Mouse (Mus musculus) midbrain, embryonic 11.5 days (tissue): ENCODE results near the gene Ptgr1. TPM values are rescaled to one million over a fixed set of nuclear protein-coding genes. Genes with fewer than 3 reads are reported as not detected.
A peak's percentile ranks its signal among the peaks of the same experiment; 100 is the strongest.

Experiments
- ATAC-seq: fragments of 200-750 bp; cut with Nextera tagmentation; 2 replicates; pipeline ENCODE4 v1.8.0; 2017; ENCODE audit warnings: moderate TSS enrichment, moderate library complexity; ENCODE audit not compliant: low FRiP score
- DNase-seq: peaks from one replicate; pipeline ENCODE4 v3.0.0; 2015; ENCODE audit warnings: low spot score; ENCODE audit errors: missing footprints
- H3K27ac ChIP-seq: fragments of 300-500 bp; sonication (generic); 2 replicates; pipeline ENCODE4 v1.5.1; 2014; ENCODE audit warnings: low read depth, low read length
- H3K27me3 ChIP-seq: fragments of 300-500 bp; sonication (generic); 2 replicates; pipeline ENCODE4 v1.6.1; 2014; ENCODE audit warnings: mild to moderate bottlenecking, low read length, moderate library complexity, mixed read lengths; ENCODE audit not compliant: control insufficient read depth, insufficient read depth
- H3K36me3 ChIP-seq: fragments of 300-500 bp; sonication (generic); 2 replicates; pipeline ENCODE4 v1.6.1; 2014; ENCODE audit warnings: mild to moderate bottlenecking, low read length, moderate library complexity, mixed read lengths; ENCODE audit not compliant: control insufficient read depth, insufficient read depth
- H3K4me1 ChIP-seq: fragments of 300-500 bp; sonication (generic); 2 replicates; pipeline ENCODE4 v1.6.1; 2014; ENCODE audit warnings: low read length; ENCODE audit not compliant: control insufficient read depth, insufficient read depth
- H3K4me2 ChIP-seq: fragments of 300-500 bp; sonication (generic); 2 replicates; pipeline ENCODE4 v1.6.1; 2014; ENCODE audit warnings: mild to moderate bottlenecking, moderate library complexity
- H3K4me3 ChIP-seq: fragments of 300-500 bp; sonication (generic); 2 replicates; pipeline ENCODE4 v1.5.1; 2014; ENCODE audit warnings: low read depth, low read length
- H3K9ac ChIP-seq: fragments of 300-500 bp; sonication (generic); 2 replicates; pipeline ENCODE4 v1.6.1; 2014; ENCODE audit warnings: low read length
- H3K9me3 ChIP-seq: fragments of 300-500 bp; sonication (generic); 2 replicates; pipeline ENCODE4 v1.6.1; 2016; ENCODE audit warnings: low read length; ENCODE audit not compliant: control insufficient read depth
- WGBS: fragments of 180-500 bp; shearing (Covaris S2); extraction: QIAGEN DNeasy Blood & Tissue Kit; methylation state at CpG from one replicate; pipeline ENCODE4 v1.1.7; 2014; 5-methylcytosine and 5-hydroxymethylcytosine counted together
- polyA plus RNA-seq: library from polyadenylated mRNA; unstranded; fragments of >200 nt; fragmentation: Nextera tagmentation; extraction: Ambion mirVana; gene quantifications from 2 replicates; pipeline ENCODE4 v1.2.1, GENCODE M21; 2014

Gene Ptgr1
- polyA plus RNA-seq = 16.2 and 17.6 TPM in 2 replicates

DNA sequence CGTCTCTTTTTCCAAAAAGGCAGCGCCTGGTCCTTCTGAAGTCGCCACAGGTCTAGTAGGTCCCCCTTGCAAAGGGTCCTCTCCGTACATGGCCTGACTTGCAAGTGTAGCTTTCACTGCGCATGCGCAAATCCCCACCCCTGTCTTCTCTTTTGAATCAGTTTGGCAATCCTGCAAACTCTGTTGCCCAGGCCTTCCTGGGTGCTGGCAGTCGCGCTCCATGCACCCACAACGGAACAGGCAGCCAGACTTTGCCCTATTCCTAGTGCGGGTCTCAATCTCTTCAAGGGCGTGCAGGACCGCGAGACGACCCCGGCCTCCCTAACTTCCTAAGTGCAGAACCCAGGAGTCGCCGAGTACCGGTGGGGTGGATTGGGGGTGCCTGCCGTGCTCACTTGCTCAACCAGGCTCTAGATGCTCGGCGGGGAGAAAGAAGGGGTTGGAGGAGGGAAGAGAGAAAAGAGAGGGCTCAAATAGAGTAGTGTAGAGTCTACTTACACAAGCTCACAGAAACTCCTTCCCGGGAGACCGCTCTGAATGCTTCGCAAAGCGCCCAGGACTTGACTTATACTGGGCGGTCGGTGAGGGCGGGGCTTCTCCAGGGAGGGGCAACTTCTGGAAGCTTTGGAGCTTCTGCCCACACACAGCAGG is at the start of gene Ptgr1:
TSS of gene Ptgr1 (minus strand) at position 580 of the 651 bp plus-strand sequence.
- peak within 1 kb of the TSS; percentile 79 for H3K4me2 ChIP-seq
- H3K4me1 ChIP-seq = peaks cover 4% of the 10 kb centered on the region; the same call in 1 of the 2 replicates
- no peaks in the 10 kb centered on the region for H3K27me3 ChIP-seq
- no peaks in the 10 kb centered on the region for H3K9me3 ChIP-seq
- ATAC-seq (peak; percentile 66), DNase-seq (peak; percentile 98)
- no peaks in the 10 kb centered on the region for H3K36me3 ChIP-seq
- 3% methylated on average over 28 of the region's 28 CpGs for WGBS
- H3K27ac ChIP-seq = no peak within 1 kb of the TSS
- peak within 1 kb of the TSS; percentile 57 for H3K4me3 ChIP-seq
- H3K9ac ChIP-seq = peak within 1 kb of the TSS; percentile 65

DNA sequence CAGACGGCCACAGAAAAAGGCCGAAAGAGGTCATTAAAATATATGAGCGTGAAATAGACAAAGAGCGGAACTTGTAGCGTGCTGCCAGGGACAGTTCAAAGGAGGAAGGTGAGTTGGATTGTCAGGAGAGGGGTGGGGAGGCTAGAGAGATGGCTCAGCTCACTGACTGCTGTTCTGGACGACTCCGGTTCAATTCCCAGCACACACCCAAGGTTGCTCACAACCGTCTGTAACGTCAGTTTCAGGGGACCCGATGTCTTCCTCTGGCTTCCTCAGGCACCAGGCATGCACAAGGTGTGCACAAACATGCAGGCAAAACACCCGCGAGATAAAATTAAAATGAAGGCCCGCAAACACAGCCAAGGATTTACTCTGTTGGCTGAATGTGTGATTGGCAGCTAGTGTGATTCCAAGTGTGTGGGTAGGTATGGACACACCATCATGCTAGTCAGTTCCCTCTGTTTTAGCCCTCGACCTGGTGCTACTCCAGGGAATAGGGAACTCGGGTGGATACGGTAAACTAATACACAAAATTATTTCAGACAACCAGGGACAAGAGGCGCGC is 48.9 kb upstream of the Ptgr1 start:
- Histone ChIP-seq H3K36me3 (no peaks in the 10 kb centered on the region; the same call in 1 of the 2 replicates), H3K4me1 (0 out of 2 replicates have a peak, but pooled peaks cover 2% of the 10 kb centered on the region), H3K27me3 (no peaks in the 10 kb centered on the region), H3K4me2 (peak overlapping the region; percentile 76), H3K9ac (peak overlapping the region; percentile 89), H3K4me3 (peak overlapping the region; percentile 75), H3K9me3 (no peaks in the 10 kb centered on the region), H3K27ac (peak overlapping the region; percentile 57; the same call in 1 of the 2 replicates)
- WGBS = 54% methylated on average over 18 of the region's 18 CpGs
- ATAC-seq (peak; percentile 38), DNase-seq (no peak)

DNA sequence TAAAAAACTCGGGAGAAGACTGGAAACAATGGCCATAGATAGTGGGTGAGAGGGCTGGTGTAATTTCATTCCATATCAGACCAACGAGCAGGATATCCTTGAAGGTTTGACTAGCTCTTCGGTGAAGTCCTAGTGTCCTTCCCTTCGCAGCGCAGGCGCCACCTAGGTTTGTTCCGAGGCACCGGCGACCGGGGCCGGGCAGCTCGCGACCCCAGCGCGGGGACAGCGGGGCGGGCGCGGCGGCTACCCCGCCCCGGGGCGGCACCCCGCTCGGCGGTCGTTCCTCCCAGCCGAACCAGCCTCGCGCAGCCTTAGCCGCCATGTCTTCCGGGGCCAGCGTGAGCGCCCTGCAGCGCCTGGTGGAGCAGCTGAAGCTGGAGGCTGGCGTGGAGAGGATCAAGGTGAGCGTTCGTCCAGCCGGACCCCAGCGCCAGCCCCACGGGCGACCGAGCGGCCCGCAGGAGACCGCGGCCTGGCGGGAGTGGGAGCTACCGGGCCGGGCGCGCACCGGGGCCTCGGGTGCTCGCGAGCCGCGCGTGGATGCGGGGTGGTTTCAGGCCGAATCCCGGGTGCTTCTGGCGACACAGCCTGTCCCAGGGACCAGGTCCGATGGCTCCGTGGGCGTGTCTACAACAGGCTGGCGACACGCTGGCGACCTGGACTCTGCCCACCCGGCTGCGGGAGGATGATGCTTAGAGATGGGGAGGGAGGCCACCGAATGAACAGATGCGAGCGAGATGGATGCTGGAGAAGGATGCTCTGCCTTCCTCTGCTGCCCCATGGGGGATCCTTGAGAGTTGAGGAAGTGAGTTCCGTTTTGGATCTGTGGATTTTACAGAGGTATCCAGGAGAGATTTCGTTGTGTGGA is 48.2 kb upstream of the Ptgr1 start, which contains the start of gene Gng10:
TSS of gene Gng10 (plus strand) at position 171 of the 868 bp plus-strand sequence.
- Histone ChIP-seq H3K9ac (peak within 1 kb of the TSS; percentile 89), H3K4me2 (peak within 1 kb of the TSS; percentile 76), H3K36me3 (no peaks in the 10 kb centered on the region)

DNA sequence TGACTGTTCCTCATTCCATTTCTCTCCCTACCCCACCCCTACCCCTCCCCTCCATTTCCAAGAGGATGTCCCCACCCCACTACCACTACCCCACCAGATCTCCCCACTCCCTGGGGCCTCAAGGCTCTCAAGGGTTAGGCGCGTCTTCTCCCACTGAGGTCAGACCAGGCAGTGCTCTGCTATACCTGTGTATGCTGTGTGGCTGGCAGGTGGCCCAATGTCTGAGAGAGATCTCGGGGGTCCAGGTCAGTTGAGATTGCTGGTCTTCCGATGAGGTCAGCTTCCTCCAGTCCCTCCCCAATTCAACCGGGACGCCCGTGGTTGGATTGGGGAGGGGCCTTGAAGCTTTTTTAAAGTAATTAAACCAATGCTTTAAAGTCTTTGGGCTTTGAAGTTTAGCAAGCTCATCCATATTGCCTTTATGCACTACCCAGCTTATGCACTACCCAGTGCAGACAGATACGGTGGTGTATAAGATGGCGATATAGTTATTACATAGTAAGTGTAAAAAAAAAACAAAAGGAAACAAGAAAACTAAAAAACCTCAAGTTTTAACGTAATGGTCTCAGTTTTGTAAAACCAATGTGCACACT is 47.5 kb upstream of the Ptgr1 start:
- Histone ChIP-seq H3K9me3 (no peaks in the 10 kb centered on the region), H3K4me3 (peak overlapping the region; percentile 75), H3K4me1 (0 out of 2 replicates have a peak, but pooled peaks cover 2% of the 10 kb centered on the region), H3K4me2 (peak overlapping the region; percentile 76), H3K36me3 (no peaks in the 10 kb centered on the region), H3K27ac (no peak overlapping the region), H3K9ac (peak overlapping the region; percentile 89; the same call in 1 of the 2 replicates), H3K27me3 (no peaks in the 10 kb centered on the region)
- 77% methylated on average over 10 of the region's 10 CpGs for WGBS
- ATAC-seq (peak; percentile 23), DNase-seq (peak; percentile 84)

More for the DNA sequence above, 48.2 kb upstream of the Ptgr1 start, which contains the start of gene Gng10:
- no peaks in the 10 kb centered on the region for H3K27me3 ChIP-seq
- peak within 1 kb of the TSS; percentile 57 for H3K27ac ChIP-seq
- 3% methylated on average over 75 of the region's 76 CpGs for WGBS
- 0 out of 2 replicates have a peak, but pooled peaks cover 2% of the 10 kb centered on the region for H3K4me1 ChIP-seq
- peak; percentile 96 for DNase-seq
- H3K9me3 ChIP-seq = no peaks in the 10 kb centered on the region
- peak within 1 kb of the TSS; percentile 75 for H3K4me3 ChIP-seq
- peak; percentile 89 for ATAC-seq

DNA sequence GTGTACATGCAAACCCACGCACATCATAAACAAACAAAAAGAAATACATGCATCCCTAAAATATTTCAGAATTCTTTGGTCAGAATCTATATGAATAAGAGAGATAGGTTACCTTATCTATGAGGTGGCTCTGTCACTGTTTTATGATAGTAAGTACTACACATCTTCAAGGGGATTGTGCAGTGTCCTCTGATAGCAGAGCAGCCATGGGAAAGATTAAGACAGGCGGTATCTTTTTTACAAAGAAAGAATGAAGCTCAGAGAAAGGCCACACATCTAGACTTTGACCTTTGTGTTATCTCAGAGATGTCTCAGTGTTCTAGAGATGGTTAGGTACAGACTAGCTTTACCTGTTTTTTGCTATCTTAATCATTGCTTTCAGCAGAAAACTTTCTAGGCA is 30.0 kb upstream of the Ptgr1 start:
- WGBS = 92% methylated on average over 2 of the region's 2 CpGs
- Histone ChIP-seq H3K36me3 (no peaks in the 10 kb centered on the region), H3K4me1 (no peaks in the 10 kb centered on the region), H3K4me2 (no peak overlapping the region), H3K4me3 (no peak overlapping the region), H3K27ac (no peak overlapping the region), H3K27me3 (no peaks in the 10 kb centered on the region), H3K9ac (no peak overlapping the region), H3K9me3 (no peaks in the 10 kb centered on the region)
- no peak for DNase-seq
- ATAC-seq = no peak

DNA sequence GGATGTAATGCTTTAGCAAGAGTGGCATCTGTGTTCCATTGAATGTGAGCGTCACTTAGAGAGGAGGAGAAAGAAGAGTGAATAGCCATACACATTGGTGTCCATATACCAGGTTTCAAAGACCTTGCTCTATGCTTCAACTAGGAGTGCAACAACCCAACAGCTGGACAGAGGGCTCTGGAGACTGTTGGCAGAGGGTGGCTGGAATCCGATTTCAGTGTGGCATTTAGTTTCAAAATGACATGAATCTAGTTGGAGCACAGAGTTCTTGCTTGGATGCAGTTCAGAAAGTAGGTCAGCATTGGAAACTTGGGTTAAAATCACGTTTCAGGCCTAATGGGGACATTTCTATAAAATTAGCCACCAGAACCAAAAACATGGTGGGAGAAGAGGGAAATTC is 28.3 kb upstream of the Ptgr1 start:
- no peaks in the 10 kb centered on the region for H3K4me1 ChIP-seq
- ATAC-seq (no peak), DNase-seq (no peak)
- WGBS = 93% methylated on average over 3 of the region's 3 CpGs
- H3K4me3 ChIP-seq = no peak overlapping the region
- no peak overlapping the region for H3K9ac ChIP-seq
- H3K36me3 ChIP-seq = no peaks in the 10 kb centered on the region
- H3K27me3 ChIP-seq = no peaks in the 10 kb centered on the region
- H3K27ac ChIP-seq = no peak overlapping the region
- no peak overlapping the region for H3K4me2 ChIP-seq
- no peaks in the 10 kb centered on the region for H3K9me3 ChIP-seq

DNA sequence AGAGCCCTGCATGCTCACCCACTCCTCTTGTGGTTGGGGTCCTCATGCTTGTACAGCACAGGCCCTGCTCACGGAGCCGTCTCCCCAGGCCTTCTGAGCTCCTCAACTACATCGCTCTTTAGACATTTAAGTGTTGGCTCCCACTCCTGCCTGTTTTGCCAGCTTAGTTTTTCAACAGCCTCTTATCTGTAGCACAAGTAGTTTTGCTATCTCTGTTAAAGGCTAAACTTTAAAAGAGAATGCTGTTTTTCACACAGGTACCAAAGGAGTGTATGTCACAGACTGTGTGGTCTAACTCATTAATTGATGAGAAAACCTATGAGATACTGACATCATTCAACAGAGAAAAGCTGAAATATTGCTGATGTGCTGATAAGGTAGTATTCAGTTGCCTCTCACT is 24.5 kb upstream of the Ptgr1 start:
- Histone ChIP-seq H3K4me1 (no peaks in the 10 kb centered on the region), H3K9me3 (no peaks in the 10 kb centered on the region), H3K27me3 (no peaks in the 10 kb centered on the region), H3K36me3 (no peaks in the 10 kb centered on the region), H3K27ac (no peak overlapping the region), H3K4me2 (no peak overlapping the region), H3K4me3 (no peak overlapping the region), H3K9ac (no peak overlapping the region)
- DNase-seq = no peak
- ATAC-seq = no peak
- WGBS = 85% methylated on average over 3 of the region's 3 CpGs

DNA sequence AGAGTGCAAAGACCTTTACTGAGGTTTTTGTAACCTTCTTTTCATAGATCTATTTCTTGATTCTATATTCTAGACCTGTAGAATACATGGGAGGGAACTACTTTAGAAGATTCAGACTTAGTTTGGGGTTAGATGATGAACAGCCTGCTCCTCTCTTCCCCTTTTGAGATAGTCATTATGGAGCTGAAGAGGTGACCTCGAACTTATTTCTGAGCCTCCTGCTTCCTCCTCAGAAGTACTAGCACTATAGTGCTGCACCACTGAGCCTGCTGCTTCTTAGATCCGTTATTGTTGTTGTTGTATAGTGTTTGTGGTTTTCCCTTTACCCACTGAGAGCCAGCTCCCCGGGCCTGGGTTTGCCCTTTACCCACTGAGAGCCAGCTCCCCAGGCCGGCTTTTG is 22.8 kb upstream of the Ptgr1 start:
- Histone ChIP-seq H3K9me3 (no peaks in the 10 kb centered on the region), H3K4me3 (no peak overlapping the region), H3K36me3 (no peaks in the 10 kb centered on the region), H3K4me1 (peaks cover under 1% of the 10 kb centered on the region; the same call in 1 of the 2 replicates), H3K9ac (no peak overlapping the region), H3K4me2 (no peak overlapping the region), H3K27ac (no peak overlapping the region), H3K27me3 (no peaks in the 10 kb centered on the region)
- no peak for DNase-seq
- WGBS = 70% methylated on average over 4 of the region's 4 CpGs
- ATAC-seq = no peak
